Mouse (Mus musculus): ENCODE data around the gene Gm10197.
"Not testable (repeated sequence)": the region's sequence is repeated elsewhere in the genome, so short reads cannot be mapped to it uniquely, and the experiment has no call there.

The Gm10197 gene

DNA sequence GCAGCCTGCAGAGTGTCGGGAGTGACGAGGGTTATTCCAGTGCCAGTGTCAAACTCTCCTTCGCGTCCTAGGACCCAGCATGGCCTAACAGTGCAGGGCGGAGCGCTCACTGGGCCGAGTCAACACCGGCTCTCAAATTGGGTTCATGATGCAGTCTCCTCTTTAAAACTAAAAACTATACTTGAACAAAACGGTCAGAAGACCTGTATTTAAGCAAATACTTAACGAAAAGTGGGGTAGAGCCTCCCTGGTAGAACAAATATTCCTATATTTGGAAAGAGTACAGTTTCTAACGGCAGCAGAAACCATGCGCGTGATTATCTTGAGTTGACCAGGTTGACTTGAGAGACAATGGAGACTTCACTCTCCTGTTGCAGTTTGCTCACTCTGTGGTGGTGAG lies at the start of gene Gm10197:
Gene Gm10197, minus strand, starts transcription at position 101 of the 400 bp plus-strand sequence.
- no peak for DNase-seq (ENCODE audit: extremely low spot score, low read depth, low spot score)

DNA sequence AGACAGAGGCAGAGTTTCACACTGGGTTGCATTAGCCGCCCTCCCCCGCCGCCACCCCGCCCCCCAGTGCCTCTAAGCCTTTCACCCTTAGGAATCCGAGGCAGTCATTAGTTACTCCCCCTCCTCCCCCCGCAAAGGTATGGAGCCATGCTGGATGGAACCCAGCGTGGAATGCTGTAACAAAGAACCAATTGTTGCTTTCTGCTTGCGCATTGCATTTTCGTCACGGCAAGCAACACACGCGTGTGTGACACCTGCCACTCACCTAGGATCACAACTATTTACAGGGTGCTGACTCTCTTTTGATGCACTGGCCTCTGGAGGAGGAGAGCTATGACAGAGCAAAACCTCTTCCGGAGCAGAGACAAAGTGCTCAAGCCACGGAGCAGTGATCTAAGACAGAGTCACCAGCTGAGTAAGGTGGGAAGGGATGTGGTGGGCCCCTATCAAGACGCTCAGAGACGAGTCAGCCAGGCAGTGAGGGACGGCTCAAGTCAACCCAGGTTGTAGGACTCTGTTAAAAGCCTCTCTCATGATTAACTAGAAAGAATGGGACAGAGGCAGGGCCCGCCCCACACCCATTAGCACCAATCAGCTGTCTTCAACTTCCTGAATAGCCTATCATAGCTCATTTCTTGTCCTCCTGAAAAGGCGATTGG lies 49.5 kb upstream of the Gm10197 start:
- peak; percentile 61 for DNase-seq (ENCODE audit: extremely low spot score, low read depth, low spot score)

DNA sequence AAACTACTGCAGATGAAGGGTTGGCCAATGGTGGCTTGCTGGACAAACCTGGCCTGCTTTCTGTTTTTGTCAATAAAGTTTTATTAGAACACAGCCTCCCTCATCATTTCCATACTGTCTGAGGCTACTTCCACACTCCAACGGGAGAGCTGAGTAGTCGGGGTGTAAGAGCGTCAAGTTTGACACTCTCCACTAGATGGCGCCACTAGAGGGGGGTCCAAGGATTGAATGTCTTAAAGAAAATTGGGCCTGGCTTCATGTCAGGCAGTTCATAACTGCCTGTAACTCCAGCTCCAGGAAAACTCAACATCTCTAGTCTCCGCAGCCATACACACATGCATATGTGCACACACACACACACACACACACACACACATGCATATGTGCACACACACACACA lies 48.3 kb upstream of the Gm10197 start:
- DNase-seq (ENCODE audit: extremely low spot score, low read depth, low spot score): peak; percentile 42

DNA sequence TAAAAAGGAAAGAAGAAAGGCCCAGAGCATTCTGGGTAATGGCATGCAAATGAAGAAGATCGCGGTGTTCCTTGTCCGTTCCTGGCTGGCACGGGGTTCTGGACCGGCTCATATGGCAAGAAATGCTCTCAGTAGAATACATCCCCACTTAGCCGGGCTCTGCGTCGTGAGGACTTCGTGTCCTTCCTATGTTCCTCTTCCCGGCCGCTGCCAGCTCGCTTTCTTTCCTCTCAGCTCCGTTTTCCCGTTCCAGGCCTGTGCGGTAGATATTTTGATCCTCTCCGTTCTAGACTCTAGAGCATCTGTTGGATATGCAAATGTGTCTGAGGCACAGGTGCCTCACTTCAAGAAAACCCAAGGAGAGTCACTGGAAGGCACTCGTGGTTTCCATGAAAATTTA lies 43.6 kb upstream of the Gm10197 start:
- DNase-seq (ENCODE audit: extremely low spot score, low read depth, low spot score): no peak

DNA sequence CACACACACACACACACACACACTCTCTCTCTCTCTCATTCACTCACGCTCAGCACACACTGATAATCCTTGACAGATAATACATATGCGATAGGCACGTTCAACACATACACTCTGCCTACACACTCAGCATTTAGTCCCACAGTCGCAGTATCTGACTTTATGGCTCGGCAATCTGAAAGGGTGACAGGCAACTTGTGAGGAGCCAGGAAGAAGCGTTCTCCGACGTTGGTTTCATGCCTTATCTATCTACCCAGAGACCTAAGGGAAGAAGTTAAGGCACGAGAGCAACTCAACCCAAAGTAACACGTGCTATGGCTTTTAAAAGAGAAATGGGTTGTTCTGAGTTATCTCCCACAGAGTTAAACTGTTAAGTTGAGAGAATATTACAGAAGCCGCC lies 43.1 kb upstream of the Gm10197 start:
- DNase-seq (ENCODE audit: extremely low spot score, low read depth, low spot score): no peak

DNA sequence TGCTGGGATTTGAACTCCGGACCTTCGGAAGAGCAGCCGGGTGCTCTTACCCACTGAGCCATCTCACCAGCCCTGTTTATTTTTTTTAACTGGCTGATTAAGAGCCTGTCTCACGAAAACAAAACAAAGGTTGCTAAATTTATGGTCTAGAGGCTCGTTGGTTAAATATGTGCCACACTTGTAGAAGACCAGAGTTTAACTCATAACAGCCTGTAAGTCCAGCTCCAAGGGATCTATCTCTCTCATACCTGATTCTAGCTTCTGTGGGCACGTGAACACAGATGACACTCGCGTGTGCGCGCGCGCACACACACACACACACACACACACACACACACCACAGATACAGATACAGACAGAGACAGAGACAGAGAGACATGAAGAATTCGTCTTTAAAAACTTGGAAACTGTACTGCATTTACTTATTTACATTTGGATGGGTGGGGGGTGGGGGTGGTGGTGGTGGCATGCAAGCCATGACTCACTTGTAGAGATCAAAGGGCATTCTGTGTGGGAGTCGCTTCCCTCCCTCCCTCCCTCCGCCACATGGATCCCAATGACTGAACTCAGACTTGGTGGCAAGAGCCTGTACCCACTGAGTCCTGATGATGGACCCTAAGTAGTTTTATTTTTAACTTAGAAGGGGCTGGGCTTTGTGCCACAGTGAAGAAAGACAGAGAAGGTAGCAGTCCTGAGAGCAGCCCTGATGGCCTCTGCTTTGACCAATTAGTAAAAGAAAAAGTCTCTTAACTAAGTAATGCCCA lies 42.2 kb upstream of the Gm10197 start:
- no peak for DNase-seq (ENCODE audit: extremely low spot score, low read depth, low spot score)

DNA sequence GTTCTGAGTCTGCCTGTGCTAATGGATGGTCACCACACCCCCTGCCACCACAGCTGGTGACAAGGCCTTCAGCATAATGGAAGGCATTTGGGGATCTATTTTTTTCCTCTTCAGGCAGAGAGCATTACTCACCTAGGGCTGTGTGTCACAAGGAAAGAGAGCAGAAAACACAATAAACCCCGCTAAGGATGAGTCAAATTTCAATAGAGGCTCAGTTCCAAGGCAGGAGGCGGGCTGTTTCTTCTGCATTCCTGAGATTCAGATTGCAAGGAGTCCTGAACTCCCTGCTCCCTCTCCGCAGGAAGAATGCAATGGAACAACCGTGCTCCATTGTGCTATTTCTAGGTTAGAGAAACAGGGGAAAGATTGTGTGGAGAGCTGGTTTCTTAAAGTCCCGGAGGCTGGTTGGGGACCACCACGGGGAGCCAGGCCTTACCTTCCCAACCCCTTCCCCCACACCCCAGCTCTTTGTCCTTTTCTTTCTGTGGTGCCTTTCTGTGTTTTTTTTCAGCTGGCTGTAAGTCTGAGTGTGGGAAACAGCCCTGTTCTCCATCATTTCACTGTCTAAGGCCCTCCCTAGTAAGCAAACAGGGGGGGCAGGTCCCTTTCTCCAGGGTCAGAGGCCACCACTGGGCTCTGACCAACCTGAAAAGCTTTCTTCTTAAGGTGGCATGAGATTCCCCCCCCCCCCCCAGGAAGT lies 40.7 kb upstream of the Gm10197 start:
- DNase-seq (ENCODE audit: extremely low spot score, low read depth, low spot score): no peak

DNA sequence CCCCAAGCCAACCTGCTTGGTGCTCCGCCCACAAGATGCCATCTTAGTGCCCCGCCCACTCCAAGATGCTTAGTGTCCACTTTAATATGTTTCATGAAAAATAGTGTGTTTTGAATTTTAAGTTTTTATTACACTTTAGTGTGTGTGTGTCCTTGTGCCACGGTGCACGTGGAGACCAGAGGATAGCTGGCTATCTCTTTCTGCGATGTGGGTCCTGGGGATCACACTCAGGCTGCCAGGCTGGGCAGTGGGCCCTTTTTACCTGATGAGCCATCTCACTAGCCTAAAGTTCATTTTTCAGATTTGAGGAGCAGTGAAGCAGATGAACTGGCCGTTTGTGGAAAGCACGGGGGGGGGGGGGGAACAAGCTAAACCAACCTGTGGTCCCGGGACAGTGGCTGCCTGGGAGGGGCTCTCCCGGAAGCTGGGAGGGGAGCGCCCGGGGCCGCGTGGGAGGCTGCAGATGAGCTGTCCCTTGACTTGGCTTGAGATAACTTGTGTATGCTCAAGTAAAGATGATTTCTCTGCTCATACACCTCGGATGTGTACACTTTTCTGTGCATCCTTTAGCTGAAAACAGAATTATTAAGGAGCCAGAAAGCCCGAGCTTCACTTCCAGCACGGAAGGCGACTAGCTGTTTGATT lies 38.2 kb upstream of the Gm10197 start:
- DNase-seq (ENCODE audit: extremely low spot score, low read depth, low spot score): no peak

DNA sequence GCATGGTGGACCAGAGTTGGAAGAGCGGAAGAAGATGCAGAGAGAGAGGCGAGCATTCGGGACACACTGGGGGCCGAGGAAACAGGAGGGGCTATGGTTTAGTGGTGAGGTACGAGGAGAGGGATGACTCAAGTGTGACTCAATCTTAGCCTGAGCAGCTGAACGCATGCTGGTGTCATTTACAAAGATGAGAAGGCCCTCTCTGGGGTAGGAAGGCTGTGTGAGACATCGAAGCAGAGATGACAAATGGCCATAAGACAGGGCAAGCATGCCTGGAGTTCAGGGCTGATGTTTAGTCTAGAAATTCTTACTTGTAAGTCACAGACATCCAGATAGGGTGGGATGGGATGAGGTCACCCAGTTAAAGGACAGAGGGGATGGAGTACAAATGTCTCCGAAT lies 36.8 kb upstream of the Gm10197 start:
- no peak for DNase-seq (ENCODE audit: extremely low spot score, low read depth, low spot score)

DNA sequence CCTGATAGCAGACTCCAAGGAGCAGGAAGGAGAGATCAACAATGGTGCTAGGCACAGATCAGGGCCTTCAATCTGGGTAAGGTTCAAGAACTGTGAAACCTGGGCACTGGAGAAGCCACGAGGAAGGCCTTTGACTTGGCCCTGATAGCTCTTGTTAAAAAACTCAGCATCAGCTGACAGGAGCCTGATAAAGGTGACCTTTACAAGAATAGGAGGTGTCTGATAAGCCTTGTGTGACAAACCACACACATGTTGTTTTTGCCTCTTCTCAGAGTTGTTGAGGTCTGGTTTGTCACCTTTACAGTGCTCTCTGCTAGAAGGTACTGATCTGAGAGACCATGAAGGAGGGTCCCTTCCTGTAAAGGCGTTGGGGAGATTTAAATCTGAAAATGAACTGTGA lies 35.8 kb upstream of the Gm10197 start:
- no peak for DNase-seq (ENCODE audit: extremely low spot score, low read depth, low spot score)

DNA sequence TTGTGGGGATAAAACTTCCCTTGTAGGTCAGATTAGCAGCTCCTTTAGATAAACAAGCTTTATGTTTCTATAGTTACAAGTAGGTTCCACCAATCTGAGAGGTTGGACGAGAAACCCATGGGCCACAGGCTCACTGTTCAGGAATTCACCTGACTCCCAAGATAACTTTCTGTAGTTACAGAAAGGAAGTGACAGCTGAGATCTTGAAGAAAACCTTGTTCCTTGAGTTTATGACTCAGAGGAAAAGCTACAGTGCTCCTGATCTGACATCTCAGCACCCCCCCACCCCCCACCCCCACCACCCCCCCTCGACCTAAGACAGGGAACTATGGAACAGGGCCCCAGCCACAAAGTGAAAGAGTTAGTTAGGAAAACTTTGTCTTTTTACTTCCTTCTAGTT lies 34.2 kb upstream of the Gm10197 start:
- no peak for DNase-seq (ENCODE audit: extremely low spot score, low read depth, low spot score)

DNA sequence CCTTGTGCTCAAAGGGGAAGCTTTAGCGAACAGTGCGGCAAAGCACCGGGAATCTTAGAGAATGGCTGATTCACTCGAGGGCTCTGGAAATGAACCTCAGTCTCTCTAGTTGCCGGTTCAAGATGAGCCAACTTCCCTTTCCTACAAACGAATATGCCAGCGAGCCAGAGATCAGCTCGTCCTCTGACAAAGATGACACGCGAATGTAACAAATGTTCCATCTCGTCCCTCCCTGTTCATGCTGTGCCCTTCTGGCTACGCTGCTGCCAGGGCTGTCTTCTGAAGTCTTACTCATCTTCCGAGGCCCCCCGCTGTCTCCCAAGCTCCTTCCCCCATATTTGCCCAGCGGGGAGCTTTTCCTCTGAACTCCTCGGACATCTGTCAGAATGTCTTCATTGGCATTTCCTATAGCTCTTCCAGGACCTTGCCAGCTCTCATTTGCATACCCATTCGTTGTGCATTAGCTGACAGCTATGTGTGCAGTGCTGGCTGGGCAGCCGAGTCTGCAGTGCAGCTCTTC lies 33.3 kb upstream of the Gm10197 start:
- no peak for DNase-seq (ENCODE audit: extremely low spot score, low read depth, low spot score)

DNA sequence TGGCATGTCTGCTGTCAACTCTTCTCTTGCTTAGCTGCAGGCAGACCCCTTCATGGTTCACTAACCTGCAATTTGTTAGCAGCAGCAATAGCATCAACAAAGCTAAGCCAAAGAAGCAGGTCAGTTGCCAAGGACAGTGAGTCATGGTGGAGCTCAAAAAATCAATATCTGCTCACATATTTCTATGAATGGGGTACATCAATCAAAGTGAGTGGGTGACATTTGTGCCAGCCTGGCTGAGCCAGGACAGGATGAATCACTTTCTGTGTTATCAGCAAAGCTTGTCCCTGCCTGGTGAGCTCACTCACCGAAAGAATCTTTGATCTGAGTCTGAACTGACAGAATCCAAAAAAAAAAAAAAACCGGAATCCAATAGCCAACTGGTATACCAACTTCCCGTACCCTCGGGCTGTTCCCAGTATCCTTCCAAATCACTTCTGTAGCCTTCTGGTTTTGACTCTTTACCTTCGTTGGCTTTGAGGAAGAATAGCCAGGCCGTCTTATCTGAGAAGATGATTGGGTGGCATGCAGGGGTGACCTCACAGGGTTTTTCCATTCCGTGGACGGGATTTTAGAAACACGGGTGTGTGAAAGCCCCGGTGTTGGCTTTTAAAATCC lies 32.8 kb upstream of the Gm10197 start:
- no peak for DNase-seq (ENCODE audit: extremely low spot score, low read depth, low spot score)

DNA sequence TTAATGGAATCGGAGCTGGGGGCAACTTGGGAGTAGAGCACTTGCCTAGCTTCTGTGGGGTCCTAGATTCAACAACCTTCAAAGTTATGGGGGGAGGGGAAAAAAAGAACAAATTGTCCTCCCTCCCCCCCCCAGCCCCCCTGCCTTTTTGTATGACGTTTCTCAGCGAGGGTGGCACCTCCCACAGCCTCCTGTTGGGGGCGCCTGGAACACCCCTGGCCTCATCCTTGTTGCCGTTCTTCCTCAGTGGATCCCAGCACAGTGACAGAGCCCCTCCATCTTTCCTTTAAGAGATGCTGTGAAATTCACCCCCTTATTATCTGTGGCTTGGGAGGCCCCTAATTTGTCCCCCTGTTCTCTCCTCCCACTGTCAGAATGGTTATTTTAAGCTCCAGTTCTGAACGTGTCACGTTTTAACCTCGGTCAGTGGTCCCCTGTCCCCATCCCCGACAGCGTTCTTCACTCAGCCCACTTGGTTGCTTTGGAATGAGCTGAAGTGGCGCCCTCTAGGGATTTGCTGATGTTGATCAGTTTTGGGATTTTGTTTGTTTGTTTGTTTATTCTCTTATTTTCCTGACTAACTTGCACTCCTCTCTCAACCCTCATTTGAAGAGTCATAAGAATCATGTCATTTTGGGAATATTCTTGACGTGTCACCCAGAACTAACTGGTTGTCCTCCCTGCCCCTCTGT lies 31.3 kb upstream of the Gm10197 start:
- no peak for DNase-seq (ENCODE audit: extremely low spot score, low read depth, low spot score)

DNA sequence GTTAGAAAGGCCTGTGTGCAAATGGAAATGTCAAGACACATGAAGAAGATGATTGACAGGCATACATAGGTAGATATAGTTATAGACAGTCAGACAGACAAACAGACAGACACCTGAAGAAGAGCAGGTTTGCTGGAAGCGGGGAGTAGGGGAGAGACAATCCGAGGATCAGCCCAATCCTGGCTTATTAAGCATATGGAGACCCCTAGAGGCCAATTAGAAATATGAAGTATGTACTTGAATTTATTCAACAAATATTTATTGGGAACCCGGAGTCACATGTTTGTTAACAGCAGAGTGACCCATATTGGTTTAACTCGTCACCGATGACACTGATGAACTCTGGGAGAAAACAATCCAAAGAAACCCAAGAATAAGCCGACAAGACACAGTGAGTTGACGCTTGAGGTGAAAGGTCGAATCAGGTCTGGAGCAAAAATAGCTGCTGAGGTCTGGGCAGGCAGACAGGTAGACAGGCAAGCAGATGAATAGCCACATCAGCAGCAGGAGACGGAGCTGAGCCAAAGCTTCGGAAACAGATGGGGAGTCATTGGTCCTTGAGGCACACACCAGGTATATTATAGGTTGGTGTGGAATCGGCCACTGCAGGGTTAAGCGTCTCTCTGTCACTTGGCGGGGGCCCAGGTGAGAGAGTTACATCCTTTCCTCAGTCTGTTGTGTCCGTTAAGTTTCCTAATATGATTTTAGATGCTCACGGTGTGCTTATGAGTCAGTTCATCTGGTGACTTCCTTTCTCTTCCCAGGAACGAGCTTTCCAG lies 29.0 kb upstream of the Gm10197 start:
- no peak for DNase-seq (ENCODE audit: extremely low spot score, low read depth, low spot score)

DNA sequence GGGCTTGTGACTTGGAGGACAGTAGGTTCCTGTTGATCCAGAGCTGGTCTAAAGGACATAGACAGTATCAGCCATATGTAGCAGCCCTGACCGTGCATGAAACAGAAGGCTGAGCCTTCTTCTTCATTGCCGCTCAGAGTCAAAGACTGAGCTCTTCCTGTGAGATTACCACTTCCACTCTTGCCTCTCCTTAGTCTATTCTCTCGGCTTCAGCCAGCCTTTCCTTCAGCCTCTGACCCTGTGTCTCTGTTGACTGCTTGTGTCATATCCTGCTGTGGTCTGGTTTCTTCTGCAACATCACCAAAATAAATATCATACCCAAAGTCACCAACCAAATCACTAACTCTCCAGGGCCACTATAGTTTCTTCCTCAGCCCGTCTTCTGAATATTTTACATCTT lies 27.6 kb upstream of the Gm10197 start:
- no peak for DNase-seq (ENCODE audit: extremely low spot score, low read depth, low spot score)

DNA sequence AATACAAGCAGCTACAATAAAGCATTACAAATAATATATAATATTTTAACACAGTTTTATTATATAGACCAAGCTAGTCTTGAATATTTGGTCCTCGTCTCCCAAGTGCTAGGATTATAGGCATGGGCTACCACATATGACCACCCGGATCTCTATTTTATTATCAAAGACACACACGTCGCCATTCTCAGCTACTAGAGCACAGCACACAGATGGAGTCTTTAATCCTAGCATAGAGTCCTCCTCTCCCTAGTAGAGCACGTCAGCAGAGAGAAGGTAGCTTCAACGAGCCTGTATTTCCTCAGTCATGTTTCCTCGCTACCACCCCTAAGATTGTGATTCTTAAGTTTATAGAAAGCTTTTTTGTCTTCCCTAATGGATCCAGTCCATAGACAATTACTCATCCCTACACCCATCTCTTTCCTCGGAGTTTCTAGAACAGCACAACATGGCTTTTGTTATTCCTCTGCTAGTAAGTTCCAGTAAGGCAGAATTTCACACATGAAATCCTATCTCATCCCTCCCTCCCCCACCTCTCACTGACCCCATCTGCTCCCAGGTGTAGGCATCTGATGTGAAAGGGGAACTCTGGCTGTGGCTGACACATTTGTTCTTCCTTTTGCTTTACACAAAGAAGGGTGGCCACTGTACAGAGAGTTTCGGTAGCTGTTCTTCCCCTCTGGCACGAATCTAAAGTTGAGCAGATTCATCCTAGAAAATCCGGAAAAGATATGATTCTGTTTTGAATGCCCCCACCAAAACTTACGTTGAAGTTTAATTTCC lies 26.1 kb upstream of the Gm10197 start:
- no peak for DNase-seq (ENCODE audit: extremely low spot score, low read depth, low spot score)

DNA sequence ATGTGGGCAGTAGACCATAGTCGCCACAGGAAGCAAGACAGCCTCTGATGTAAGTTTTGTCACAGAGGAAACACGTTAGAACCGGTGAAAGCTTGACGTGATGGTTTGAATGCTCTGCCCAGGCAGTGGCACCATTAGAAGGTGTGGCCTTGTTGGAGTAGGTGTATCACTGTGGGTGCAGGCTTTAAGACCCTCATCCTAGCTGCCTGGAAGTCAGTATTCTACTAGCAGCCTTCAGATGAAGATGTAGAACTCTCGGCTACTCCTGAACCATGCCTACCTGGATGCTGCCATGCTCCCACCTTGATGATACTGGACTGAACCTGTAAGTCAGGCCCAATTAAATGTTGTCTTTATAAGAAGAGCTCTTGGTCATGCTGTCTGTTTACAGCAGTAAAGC lies 24.2 kb upstream of the Gm10197 start:
- DNase-seq (ENCODE audit: extremely low spot score, low read depth, low spot score): not testable (repeated sequence)

DNA sequence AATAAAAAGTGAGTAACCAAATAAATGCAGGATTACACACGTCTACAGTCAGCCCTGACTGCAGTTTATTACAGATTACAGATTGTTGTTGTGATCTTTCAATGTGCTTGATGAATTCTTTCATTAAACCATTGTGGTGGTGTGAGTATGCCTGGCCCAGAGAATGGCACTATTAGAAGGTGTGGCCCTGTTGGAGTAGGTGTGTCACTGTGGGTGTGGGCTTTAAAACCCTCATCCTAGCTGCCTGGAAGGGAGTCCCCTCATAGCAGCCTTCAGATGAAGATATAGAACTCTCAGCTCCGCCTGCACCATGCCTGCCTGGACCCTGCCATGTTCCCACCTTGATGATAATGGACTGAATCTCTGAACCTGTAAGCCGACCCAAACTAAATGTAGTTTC lies 23.4 kb upstream of the Gm10197 start:
- not testable (repeated sequence) for DNase-seq (ENCODE audit: extremely low spot score, low read depth, low spot score)
